Mouse (Mus musculus): Measurements from ENCODE around the gene Cox7a2.

The Cox7a2 gene

GRCm38 (mm10) chr9:79759385-79760005 is at the start of gene Cox7a2:
Gene Cox7a2, minus strand, starts transcription at chr9:79759878.
- in situ Hi-C loops (cut with MboI) = no loop called here

GRCm38 (mm10) chr9:79809411-79809810 is 49.7 kb upstream of the Cox7a2 start:
- in situ Hi-C loops (cut with MboI) = loop anchor here (25.0 kb wide), 1 partner anchor 178 kb away; no protein-coding TSS in a partner anchor

GRCm38 (mm10) chr9:79807178-79807577 is 47.5 kb upstream of the Cox7a2 start:
- in situ Hi-C loops (cut with MboI) = loop anchor here (25.0 kb wide), 1 partner anchor 180 kb away; no protein-coding TSS in a partner anchor

- in situ Hi-C loops (cut with MboI) = loop anchor here (25.0 kb wide), 1 partner anchor 181 kb away; no protein-coding TSS in a partner anchor
These were observed 46.8 kb upstream of the Cox7a2 start for GRCm38 (mm10) chr9:79806317-79807075.

GRCm38 (mm10) chr9:79805426-79805825 is 45.7 kb upstream of the Cox7a2 start:
- in situ Hi-C loops (cut with MboI) = loop anchor here (25.0 kb wide), 1 partner anchor 182 kb away; no protein-coding TSS in a partner anchor

- in situ Hi-C loops (cut with MboI) = no loop called here
These were observed 36.9 kb upstream of the Cox7a2 start for GRCm38 (mm10) chr9:79796461-79797135.

GRCm38 (mm10) chr9:79795076-79795475 is 35.4 kb upstream of the Cox7a2 start:
- in situ Hi-C loops (cut with MboI) = no loop called here

GRCm38 (mm10) chr9:79792841-79793835 is 33.5 kb upstream of the Cox7a2 start, which contains the start of gene Tmem30a:
Gene Tmem30a, minus strand, starts transcription at chr9:79793507.
- in situ Hi-C loops (cut with MboI) = no loop called here

GRCm38 (mm10) chr9:79785794-79786085 is 26.1 kb upstream of the Cox7a2 start:
- in situ Hi-C loops (cut with MboI) = no loop called here

GRCm38 (mm10) chr9:79784934-79785793 is 25.5 kb upstream of the Cox7a2 start:
- in situ Hi-C loops (cut with MboI) = no loop called here

- in situ Hi-C loops (cut with MboI) = no loop called here
These were observed 24.8 kb upstream of the Cox7a2 start for GRCm38 (mm10) chr9:79784439-79784838.

GRCm38 (mm10) chr9:79779354-79779753 is 19.7 kb upstream of the Cox7a2 start:
- in situ Hi-C loops (cut with MboI) = no loop called here

- in situ Hi-C loops (cut with MboI) = no loop called here
These were observed 7.4 kb upstream of the Cox7a2 start for GRCm38 (mm10) chr9:79766991-79767545.

- in situ Hi-C loops (cut with MboI) = no loop called here
These were observed 5.7 kb upstream of the Cox7a2 start for GRCm38 (mm10) chr9:79765329-79765728.

- in situ Hi-C loops (cut with MboI) = no loop called here
These were observed 2.8 kb upstream of the Cox7a2 start for GRCm38 (mm10) chr9:79762519-79762918.

- in situ Hi-C loops (cut with MboI) = no loop called here
These were observed 398 bp upstream of the Cox7a2 start for GRCm38 (mm10) chr9:79760076-79760475.

GRCm38 (mm10) chr9:79755311-79755710 is 4.4 kb downstream of the Cox7a2 start:
- in situ Hi-C loops (cut with MboI) = no loop called here

GRCm38 (mm10) chr9:79751846-79752245 is 7.8 kb downstream of the Cox7a2 start:
- in situ Hi-C loops (cut with MboI) = no loop called here

GRCm38 (mm10) chr9:79750709-79751108 is 9.0 kb downstream of the Cox7a2 start:
- in situ Hi-C loops (cut with MboI) = no loop called here

- in situ Hi-C loops (cut with MboI) = no loop called here
These were observed 14.6 kb downstream of the Cox7a2 start for GRCm38 (mm10) chr9:79745036-79745435.

All from mature B cell (primary cell).